Mouse (Mus musculus) ES-E14 (cell line): ENCODE measurements at regions not wholly inside any gene's neighbourhood (a gene's known extent, or its start where the extent isn't known, plus 50 kb on each side); places are given as distances from the start of the nearest gene placed in this dataset.

ENCODE experiments used
- ZC3H11A ChIP-seq: IDR thresholded peaks from 2 replicates; pipeline ENCODE4 v1.6.1; 2012; ENCODE audit warnings: low read depth, mild to moderate bottlenecking, inconsistent platforms, low read length, borderline replicate concordance
- ZNF384 ChIP-seq: IDR thresholded peaks from 2 replicates; pipeline ENCODE4 v1.6.1; 2012; ENCODE audit warnings: low read depth, low read length, inconsistent platforms

DNA sequence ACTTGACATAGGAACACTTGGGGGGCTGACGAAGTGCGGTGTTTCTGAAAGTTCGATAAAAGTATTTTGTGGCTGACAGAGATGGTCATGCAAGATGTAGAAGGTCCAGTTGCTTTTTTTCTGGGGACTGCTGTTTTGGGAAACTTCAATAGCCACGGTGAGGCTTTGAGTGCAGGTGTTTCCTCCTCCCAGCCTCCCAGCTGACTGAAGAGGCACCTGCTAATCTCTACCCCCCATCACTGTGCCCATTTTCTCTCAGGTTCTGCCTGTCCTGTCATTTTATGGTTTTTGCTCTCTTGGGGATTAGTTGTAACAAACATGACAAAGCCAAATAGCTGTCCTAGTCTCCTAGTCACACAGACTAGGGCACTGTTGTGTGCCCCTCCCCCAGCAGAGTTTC, 495.1 kb upstream of the Adgrl2 start:
- TF ChIP-seq ZC3H11A, result no peak
- no peak for TF ChIP-seq ZNF384
